Mouse (Mus musculus) embryonic facial prominence, embryonic 13.5 days (tissue): Measurements from ENCODE around the gene Psmb3. TPM values are rescaled to one million over a fixed set of nuclear protein-coding genes. Genes with fewer than 3 reads are reported as not detected.

Experiments used
- ATAC-seq: fragments of 200-750 bp; cut with Nextera tagmentation; 2 replicates; pipeline ENCODE4 v1.8.0; 2017; ENCODE audit warnings: low read depth; ENCODE audit not compliant: insufficient number of reproducible peaks, insufficient read depth, low FRiP score, low TSS enrichment
- H3K27ac ChIP-seq: fragments of 300-500 bp; sonication (generic); 2 replicates; pipeline ENCODE4 v1.5.1; 2015; ENCODE audit warnings: moderate library complexity, mild to moderate bottlenecking, inconsistent platforms
- H3K27me3 ChIP-seq: fragments of 300-500 bp; sonication (generic); 2 replicates; pipeline ENCODE4 v1.6.1; 2015; ENCODE audit warnings: mild to moderate bottlenecking, inconsistent platforms
- H3K36me3 ChIP-seq: fragments of 300-500 bp; sonication (generic); 2 replicates; pipeline ENCODE4 v1.6.1; 2015; ENCODE audit warnings: mild to moderate bottlenecking, inconsistent platforms
- H3K4me1 ChIP-seq: fragments of 300-500 bp; sonication (generic); 2 replicates; pipeline ENCODE4 v1.6.1; 2015; ENCODE audit warnings: inconsistent platforms
- H3K4me2 ChIP-seq: fragments of 300-500 bp; sonication (generic); 2 replicates; pipeline ENCODE4 v1.6.1; 2015; ENCODE audit warnings: moderate library complexity, mild to moderate bottlenecking, inconsistent platforms
- H3K4me3 ChIP-seq: fragments of 300-500 bp; sonication (generic); 2 replicates; pipeline ENCODE4 v1.5.1; 2015; ENCODE audit warnings: mild to moderate bottlenecking, inconsistent platforms
- H3K9ac ChIP-seq: fragments of 300-500 bp; sonication (generic); 2 replicates; pipeline ENCODE4 v1.6.1; 2015; ENCODE audit warnings: mild to moderate bottlenecking, inconsistent platforms
- H3K9me3 ChIP-seq: fragments of 300-500 bp; sonication (generic); 2 replicates; pipeline ENCODE4 v1.6.1; 2016; ENCODE audit warnings: inconsistent platforms
- WGBS: fragments of 180-500 bp; shearing (Covaris S2); methylation state at CpG from one replicate; pipeline ENCODE4 v1.1.7; 2015; ENCODE audit warnings: mixed read lengths; 5-methylcytosine and 5-hydroxymethylcytosine counted together
- polyA plus RNA-seq: library from polyadenylated mRNA; unstranded; fragments of >200 nt; fragmentation: Nextera tagmentation; extraction: Ambion mirVana; gene quantifications from 2 replicates; pipeline ENCODE4 v1.2.1, GENCODE M21; 2015

The Psmb3 gene
- polyA plus RNA-seq, 1 experiment from 2014 or later: 487 TPM

DNA sequence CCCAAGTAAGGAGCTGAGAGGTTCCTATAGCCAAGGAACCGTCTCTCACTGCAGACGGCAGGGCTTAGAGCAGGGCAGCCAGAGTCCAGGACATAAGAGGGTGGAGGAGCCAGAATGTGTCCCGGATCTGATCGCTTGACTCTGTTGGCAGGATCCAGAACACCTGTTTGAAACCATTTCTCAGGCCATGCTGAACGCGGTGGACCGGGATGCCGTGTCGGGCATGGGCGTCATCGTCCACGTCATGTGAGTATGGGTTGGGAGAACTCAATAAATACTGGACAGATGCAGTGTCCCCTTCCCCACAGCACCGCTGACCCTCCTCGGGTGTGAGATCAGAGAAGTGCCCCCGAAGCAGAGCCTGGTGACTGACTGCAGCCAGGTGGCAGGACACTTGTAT lies 9.1 kb downstream of the Psmb3 start:
- Histone ChIP-seq H3K36me3 (peaks cover 74% of the 10 kb centered on the region), H3K9me3 (0 out of 2 replicates have a peak, but pooled peaks cover 4% of the 10 kb centered on the region), H3K27ac (no peak overlapping the region), H3K4me1 (no peaks in the 10 kb centered on the region), H3K27me3 (no peaks in the 10 kb centered on the region), H3K4me3 (no peak overlapping the region), H3K9ac (no peak overlapping the region), H3K4me2 (no peak overlapping the region)
- 91% methylated on average over 15 of the region's 15 CpGs for WGBS
- no peak for ATAC-seq

DNA sequence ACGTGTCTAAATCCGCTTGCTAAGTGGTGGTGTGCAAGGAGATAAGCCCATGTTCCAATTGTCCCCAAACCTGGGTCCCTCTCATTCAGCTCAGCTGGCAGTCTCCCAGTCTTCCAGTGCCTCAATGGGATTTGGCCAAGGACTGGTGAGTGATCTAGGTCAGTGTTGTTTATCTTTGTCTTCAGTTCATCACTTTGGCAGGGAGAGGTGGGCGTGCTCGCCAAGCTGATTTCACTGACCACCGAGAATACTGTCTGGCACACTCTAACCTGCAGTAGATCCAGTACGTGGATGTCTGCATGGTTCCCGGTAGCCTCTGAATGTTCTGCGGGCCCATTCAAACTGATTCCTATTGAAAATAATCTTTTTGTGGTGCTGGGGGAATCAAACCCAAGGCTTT lies 10.7 kb downstream of the Psmb3 start:
- H3K4me2 ChIP-seq: no peak overlapping the region
- peaks cover 76% of the 10 kb centered on the region for H3K36me3 ChIP-seq
- no peak overlapping the region for H3K4me3 ChIP-seq
- H3K27me3 ChIP-seq: no peaks in the 10 kb centered on the region
- WGBS: 92% methylated on average over 8 of the region's 8 CpGs
- H3K9ac ChIP-seq: no peak overlapping the region
- 0 out of 2 replicates have a peak, but pooled peaks cover 4% of the 10 kb centered on the region for H3K9me3 ChIP-seq
- no peaks in the 10 kb centered on the region for H3K4me1 ChIP-seq
- no peak for ATAC-seq
- H3K27ac ChIP-seq: no peak overlapping the region; the same call in 1 of the 2 replicates

DNA sequence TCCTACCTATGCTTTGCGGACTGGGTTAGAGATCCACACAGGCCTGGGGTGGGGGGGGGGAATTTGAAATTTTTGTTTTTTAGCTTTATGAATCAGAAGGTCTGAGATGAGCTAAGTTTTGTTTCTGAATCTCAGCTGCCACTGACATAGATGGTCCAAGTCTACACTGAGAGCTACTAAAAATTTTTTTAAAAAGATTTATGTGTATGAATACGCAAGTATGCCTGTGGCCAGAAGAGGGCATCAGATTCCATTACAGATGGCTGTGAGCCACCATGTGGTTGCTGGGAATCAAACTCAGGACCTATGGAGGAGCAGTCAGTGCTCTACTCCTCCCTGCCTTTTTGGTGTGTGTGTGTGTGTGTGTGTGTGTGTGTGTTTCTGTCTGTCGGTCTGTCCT lies 11.2 kb downstream of the Psmb3 start:
- Histone ChIP-seq H3K4me1 (no peaks in the 10 kb centered on the region), H3K9ac (no peak overlapping the region), H3K36me3 (peaks cover 76% of the 10 kb centered on the region), H3K9me3 (0 out of 2 replicates have a peak, but pooled peaks cover 4% of the 10 kb centered on the region), H3K4me3 (no peak overlapping the region), H3K4me2 (no peak overlapping the region), H3K27me3 (no peaks in the 10 kb centered on the region), H3K27ac (no peak overlapping the region)
- no peak for ATAC-seq
- WGBS: 92% methylated on average over 3 of the region's 3 CpGs

DNA sequence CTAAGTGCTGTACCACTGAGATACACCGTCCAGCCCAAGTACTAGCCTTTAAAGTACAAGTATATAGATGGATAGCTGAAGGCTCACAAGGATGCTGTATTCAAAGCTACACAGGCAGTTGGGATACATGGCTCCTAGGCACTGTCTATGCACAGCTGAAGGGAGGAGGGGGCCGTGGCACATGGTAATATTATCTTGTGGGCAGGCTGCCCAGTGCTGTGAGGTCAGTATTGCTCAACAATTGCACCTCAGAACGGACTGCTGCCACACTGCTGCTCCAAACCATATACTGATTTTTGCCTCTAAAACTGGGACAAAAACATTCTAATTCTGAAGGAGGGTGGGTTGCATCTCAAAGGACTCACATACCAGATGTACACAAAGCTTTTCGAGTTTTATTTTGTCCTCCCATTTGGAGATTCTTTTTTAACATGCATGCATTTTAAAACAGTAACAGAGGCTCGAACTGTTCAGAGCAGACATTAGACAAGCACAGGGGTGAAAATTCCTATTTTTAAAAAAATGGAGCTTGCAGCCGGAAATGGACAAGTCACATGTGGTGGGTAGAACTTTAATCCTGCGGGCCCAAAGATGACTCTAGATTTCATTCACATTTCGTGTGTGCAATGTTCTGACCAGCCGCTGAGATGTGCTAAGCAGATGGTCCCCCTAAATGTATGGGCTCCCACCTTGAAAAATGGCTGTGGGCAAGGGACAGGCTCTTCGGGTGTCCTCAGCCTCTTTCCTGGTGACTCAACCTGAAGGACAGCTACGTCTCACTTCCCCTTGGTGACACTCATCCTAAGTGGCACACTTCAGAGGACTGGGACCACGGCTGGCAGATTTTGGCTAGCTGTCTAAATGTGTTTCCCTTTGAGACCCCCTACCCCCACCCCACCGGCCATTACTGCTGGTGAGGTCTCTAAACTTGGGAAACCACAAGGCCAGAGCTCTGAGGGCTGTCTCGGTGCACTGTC lies 11.9 kb downstream of the Psmb3 start:
- Histone ChIP-seq H3K4me2 (no peak overlapping the region), H3K27ac (no peak overlapping the region; the same call in 1 of the 2 replicates), H3K9me3 (0 out of 2 replicates have a peak, but pooled peaks cover 4% of the 10 kb centered on the region), H3K4me3 (no peak overlapping the region), H3K27me3 (no peaks in the 10 kb centered on the region), H3K4me1 (no peaks in the 10 kb centered on the region), H3K36me3 (peaks cover 83% of the 10 kb centered on the region), H3K9ac (no peak overlapping the region)
- no peak for ATAC-seq
- WGBS: 87% methylated on average over 14 of the region's 14 CpGs

DNA sequence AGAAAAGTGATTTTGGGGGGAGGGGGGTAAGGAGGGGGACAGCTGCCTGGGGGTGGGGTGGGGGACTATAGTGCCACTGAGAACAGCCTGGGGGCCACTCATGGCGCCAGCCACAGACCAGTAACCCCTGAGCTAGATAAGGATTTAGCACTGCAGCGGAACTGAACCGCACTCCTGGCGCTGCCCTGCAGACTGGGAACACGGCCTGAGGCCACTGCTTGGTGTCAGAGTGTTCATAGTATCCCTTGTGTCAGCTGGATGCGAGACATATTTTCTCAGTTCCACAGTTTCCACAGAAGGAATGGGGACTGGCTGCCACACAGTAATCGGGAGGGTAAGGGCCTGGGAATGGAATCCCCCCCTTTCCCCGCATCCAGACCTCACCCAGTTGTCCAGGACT lies 12.8 kb downstream of the Psmb3 start:
- 82% methylated on average over 8 of the region's 8 CpGs for WGBS
- no peak overlapping the region for H3K27ac ChIP-seq
- no peak for ATAC-seq
- 0 out of 2 replicates have a peak, but pooled peaks cover 4% of the 10 kb centered on the region for H3K9me3 ChIP-seq
- H3K4me3 ChIP-seq: no peak overlapping the region
- no peak overlapping the region for H3K4me2 ChIP-seq
- peaks cover 89% of the 10 kb centered on the region for H3K36me3 ChIP-seq
- no peak overlapping the region for H3K9ac ChIP-seq
- H3K27me3 ChIP-seq: no peaks in the 10 kb centered on the region
- H3K4me1 ChIP-seq: no peaks in the 10 kb centered on the region

DNA sequence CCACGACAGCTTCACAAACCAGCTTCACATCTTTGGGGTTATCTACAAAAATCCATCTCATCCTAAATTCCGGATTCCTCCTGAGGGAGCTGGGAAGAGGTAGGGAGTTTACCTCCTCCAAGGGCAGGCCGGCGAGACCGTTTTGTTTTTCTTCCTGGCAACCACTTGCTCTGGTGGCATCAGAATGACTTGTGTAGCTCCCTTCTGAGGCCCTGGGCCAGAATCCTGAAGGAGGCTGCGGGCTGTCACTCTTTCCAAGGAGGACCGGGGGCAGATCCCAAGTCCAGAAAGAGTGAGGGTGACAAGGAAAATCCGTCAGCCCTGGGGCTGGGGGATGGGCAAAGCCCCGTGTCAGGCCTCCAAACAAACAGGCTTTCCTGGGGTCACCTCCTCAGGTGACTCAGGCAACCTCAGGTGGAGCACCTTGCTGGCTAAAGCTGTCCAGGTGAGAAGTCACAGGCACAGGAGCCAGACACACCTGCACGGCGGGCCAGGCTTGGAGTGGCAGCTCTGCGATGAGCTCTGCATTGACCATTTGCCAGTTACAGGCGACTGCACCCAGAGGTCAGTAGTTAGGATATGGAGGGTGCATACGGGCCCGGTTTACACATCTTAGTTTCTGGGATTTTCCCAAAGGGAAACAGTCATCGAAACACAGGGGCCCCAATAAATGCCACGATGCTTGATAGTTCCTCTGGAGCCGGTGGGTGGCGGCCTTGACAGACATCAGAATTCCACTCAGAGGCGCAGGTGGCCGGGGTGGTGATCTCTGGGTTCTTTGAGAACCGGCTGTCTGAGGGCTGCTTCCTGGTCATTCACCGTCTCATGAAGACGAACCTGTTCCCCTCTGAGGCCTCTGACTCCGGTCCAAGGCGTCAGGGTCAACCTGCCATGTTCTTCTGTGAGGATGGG lies 14.4 kb downstream of the Psmb3 start:
- Histone ChIP-seq H3K4me3 (no peak overlapping the region), H3K27ac (no peak overlapping the region), H3K9ac (0 out of 2 replicates have a peak overlapping the region, but pooled peaks have one; percentile 27), H3K4me2 (no peak overlapping the region), H3K36me3 (peaks cover 89% of the 10 kb centered on the region), H3K9me3 (0 out of 2 replicates have a peak, but pooled peaks cover 9% of the 10 kb centered on the region), H3K4me1 (no peaks in the 10 kb centered on the region), H3K27me3 (no peaks in the 10 kb centered on the region)
- 85% methylated on average over 26 of the region's 26 CpGs for WGBS
- ATAC-seq: no peak

DNA sequence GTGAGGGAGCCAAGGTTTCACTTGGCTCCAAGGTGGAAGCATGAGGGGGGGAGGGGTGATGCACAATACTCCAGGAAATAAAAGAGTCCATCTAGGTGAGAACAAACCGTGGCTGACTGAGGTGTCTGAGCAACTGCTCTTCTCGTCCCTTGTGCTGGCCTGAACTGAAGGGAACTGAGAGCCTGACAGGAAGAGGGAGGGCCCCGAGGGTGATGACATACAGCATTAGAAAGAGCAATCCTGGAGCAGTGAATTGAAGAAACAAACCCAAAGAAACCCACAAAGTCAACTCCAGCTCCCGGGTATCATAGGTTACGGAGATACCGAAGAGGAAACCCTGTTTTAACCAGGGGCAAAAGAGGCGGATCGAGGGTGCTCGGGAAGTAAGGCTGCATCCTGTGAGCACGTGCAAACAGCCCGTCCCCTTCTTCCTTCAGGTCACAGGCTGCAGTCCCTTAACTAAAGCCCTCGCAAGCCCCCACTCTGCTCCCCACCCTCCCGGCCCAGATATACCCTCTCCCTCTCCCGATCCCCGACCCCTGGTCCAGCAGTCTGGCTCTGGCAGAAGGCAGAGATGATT lies 15.2 kb downstream of the Psmb3 start:
- Histone ChIP-seq H3K36me3 (peaks cover 90% of the 10 kb centered on the region), H3K27me3 (no peaks in the 10 kb centered on the region), H3K9ac (no peak overlapping the region), H3K9me3 (0 out of 2 replicates have a peak, but pooled peaks cover 9% of the 10 kb centered on the region), H3K4me2 (no peak overlapping the region), H3K27ac (no peak overlapping the region), H3K4me3 (no peak overlapping the region), H3K4me1 (no peaks in the 10 kb centered on the region)
- ATAC-seq: no peak
- 81% methylated on average over 15 of the region's 15 CpGs for WGBS

DNA sequence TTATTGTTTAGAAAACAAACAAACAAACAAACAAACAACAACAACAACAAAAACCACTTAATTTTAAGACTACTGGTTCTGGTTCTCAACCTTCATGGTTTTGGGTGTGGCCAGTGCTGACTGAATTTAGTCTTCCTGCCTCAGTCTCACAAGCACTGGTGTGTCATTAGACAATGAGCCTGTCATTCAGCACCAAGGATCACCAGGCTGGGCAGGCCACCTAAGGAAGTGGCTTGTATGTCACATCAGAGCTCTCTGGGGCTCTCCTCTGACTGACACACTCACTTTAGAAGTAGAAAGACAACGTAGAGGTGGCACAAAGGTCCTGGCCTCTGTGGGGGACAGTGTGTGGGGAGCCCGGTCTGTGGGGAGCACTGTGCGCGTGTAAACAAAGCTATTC lies 15.8 kb downstream of the Psmb3 start:
- Histone ChIP-seq H3K4me1 (no peaks in the 10 kb centered on the region), H3K9me3 (0 out of 2 replicates have a peak, but pooled peaks cover 9% of the 10 kb centered on the region), H3K27ac (no peak overlapping the region), H3K27me3 (no peaks in the 10 kb centered on the region), H3K9ac (no peak overlapping the region), H3K4me3 (no peak overlapping the region), H3K4me2 (no peak overlapping the region), H3K36me3 (peaks cover 90% of the 10 kb centered on the region)
- WGBS: 89% methylated on average over 4 of the region's 4 CpGs
- ATAC-seq: no peak

DNA sequence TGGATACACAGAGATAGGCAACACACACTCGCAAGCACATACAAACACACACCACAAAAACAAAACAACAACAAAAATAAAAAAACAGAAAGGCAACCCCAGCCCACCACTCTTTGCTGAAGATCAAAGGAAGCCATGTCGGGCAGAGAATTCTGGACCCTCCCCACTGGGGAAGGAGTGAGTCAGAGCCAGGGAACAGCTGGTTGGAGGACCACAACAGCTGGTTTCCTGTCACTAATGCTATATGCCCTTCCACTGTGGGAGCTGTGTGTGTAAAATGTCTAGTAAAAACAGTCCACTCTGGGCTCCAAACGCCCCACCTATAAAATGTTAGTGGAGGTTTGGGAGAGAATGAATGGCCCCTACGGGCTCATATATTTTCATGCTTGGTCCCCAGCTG lies 18.1 kb downstream of the Psmb3 start:
- Histone ChIP-seq H3K4me1 (no peaks in the 10 kb centered on the region), H3K27me3 (no peaks in the 10 kb centered on the region), H3K4me3 (no peak overlapping the region), H3K4me2 (no peak overlapping the region), H3K36me3 (peaks cover 98% of the 10 kb centered on the region), H3K27ac (no peak overlapping the region), H3K9ac (no peak overlapping the region), H3K9me3 (0 out of 2 replicates have a peak, but pooled peaks cover 5% of the 10 kb centered on the region)
- ATAC-seq: no peak
- WGBS: 93% methylated on average over 4 of the region's 4 CpGs

DNA sequence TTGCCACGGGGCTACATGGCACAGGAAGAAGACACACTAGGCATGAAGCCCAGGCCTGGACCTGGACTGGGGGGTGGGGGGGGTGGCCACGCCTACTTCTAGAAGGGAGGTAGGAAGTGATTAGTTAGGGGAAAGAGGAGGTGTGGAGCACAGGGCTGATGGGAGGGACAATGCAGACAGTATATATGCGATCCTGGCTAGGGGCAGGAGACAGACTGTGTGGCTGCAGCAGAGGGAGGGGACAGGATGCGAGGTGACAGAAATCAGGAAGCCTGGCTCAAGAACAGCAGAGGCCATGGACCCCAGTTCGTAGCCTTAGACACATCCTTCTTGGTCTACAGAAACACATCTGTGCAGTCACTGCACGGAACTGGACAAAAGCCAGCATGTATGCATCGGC lies 20.5 kb downstream of the Psmb3 start:
- 84% methylated on average over 7 of the region's 7 CpGs for WGBS
- no peaks in the 10 kb centered on the region for H3K27me3 ChIP-seq
- 0 out of 2 replicates have a peak, but pooled peaks cover 5% of the 10 kb centered on the region for H3K9me3 ChIP-seq
- ATAC-seq: no peak
- no peak overlapping the region for H3K9ac ChIP-seq
- H3K4me1 ChIP-seq: no peaks in the 10 kb centered on the region
- H3K27ac ChIP-seq: no peak overlapping the region
- H3K36me3 ChIP-seq: peaks cover 99% of the 10 kb centered on the region
- H3K4me3 ChIP-seq: no peak overlapping the region
- no peak overlapping the region for H3K4me2 ChIP-seq

DNA sequence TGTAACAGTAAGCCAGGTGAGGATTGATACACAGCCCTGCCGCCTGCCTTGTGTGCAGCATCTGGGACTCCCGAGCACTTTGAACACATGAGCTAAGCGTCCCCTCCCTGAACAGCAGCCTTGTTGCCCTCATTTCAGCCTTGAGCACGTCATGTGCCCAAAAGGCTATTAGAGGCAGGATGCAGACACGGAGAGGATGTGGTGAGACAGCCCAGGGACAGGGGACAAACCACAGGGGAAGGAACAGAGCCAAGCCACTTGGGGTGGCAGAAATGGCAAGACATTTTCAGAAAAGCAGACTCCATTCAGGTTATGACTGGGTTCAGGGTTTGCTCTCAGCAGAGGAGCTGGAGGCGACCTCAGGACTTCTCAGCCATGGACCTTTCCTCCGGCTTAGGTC lies 25.1 kb downstream of the Psmb3 start:
- H3K4me2 ChIP-seq: no peak overlapping the region
- H3K4me1 ChIP-seq: peaks cover under 1% of the 10 kb centered on the region; the same call in 1 of the 2 replicates
- no peaks in the 10 kb centered on the region for H3K27me3 ChIP-seq
- no peak overlapping the region for H3K4me3 ChIP-seq
- H3K9ac ChIP-seq: 0 out of 2 replicates have a peak overlapping the region, but pooled peaks have one; percentile 6
- WGBS: 67% methylated on average over 7 of the region's 7 CpGs
- H3K36me3 ChIP-seq: peaks cover 87% of the 10 kb centered on the region
- H3K27ac ChIP-seq: no peak overlapping the region
- no peak for ATAC-seq
- H3K9me3 ChIP-seq: no peaks in the 10 kb centered on the region
